ENCODE assay signal across 25 mouse cellular contexts in the genomic region with DNA sequence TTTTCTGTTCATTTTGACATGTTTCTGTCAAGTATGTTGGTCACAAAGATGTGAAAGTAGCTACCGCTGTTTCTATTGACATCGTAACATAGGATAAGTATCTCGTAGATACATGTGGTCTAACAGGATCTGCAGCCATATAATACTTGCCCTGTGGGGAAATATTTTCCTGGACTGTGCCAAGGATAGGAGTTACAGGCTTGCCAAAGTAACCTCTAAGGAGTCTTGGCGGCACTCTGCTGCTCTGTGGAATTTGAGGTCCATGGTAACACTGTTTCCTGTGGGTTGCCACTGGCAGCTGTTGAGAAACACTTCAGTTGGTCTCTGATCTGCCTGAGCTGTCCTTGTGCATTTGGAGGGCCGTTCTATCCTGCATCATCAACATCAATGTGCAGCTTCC.
"Had no signal": no experiment of that assay in that cellular context is flagged by ENCODE, and none has a peak within 500 bp of the region (broad histone marks: within the 10 kb centered on the region; RNA-seq: fewer than 3 reads in every experiment).

No protein-coding gene starts in this region.

- H3K27me3 ChIP-seq: heart, embryonic 13.5 days; heart, embryonic 15.5 days; hindbrain, embryonic 13.5 days; hindbrain, embryonic 15.5 days; kidney, embryonic 15.5 days; limb, embryonic 13.5 days; limb, embryonic 15.5 days had no signal

- ATAC-seq: forebrain, postnatal 0 days; hindbrain, postnatal 0 days; intestine, embryonic 16.5 days had no signal

- DNase-seq: forebrain, postnatal 0 days; gastrocnemius, postnatal 14 days; gastrocnemius, postnatal 36 days; heart, adult 18-20 months; heart, postnatal 14 days; heart, postnatal 36 days; kidney, adult 11 months; kidney, adult 2 months; kidney, adult 9 months; kidney, postnatal 14 days; kidney, postnatal 36 days; layer of hippocampus, adult 9-11 months; layer of hippocampus, postnatal 36 days; left cerebral cortex, postnatal 4 days had no signal

- H3K9ac ChIP-seq: forebrain, postnatal 0 days; heart, embryonic 13.5 days; heart, embryonic 15.5 days; hindbrain, embryonic 13.5 days; hindbrain, embryonic 15.5 days; kidney, embryonic 15.5 days; limb, embryonic 13.5 days; limb, embryonic 15.5 days had no signal

- H3K4me2 ChIP-seq: heart, embryonic 13.5 days; heart, embryonic 15.5 days; hindbrain, embryonic 13.5 days; hindbrain, embryonic 15.5 days; kidney, embryonic 15.5 days; limb, embryonic 13.5 days; limb, embryonic 15.5 days had no signal

- H3K36me3 ChIP-seq: heart, embryonic 10.5 days; heart, embryonic 13.5 days; heart, embryonic 15.5 days; hindbrain, embryonic 13.5 days; hindbrain, embryonic 15.5 days; kidney, embryonic 15.5 days; limb, embryonic 13.5 days; limb, embryonic 15.5 days had no signal

- H3K4me3 ChIP-seq: heart, embryonic 10.5 days; heart, embryonic 13.5 days; heart, embryonic 15.5 days; hindbrain, embryonic 13.5 days; hindbrain, embryonic 15.5 days; kidney, embryonic 15.5 days; limb, embryonic 13.5 days; limb, embryonic 15.5 days had no signal

- H3K4me1 ChIP-seq: heart, embryonic 13.5 days; heart, embryonic 15.5 days; kidney, embryonic 15.5 days; limb, embryonic 13.5 days; limb, embryonic 15.5 days had no signal

- H3K27ac ChIP-seq: heart, embryonic 10.5 days; heart, embryonic 13.5 days; heart, embryonic 15.5 days; hindbrain, embryonic 13.5 days; hindbrain, embryonic 15.5 days; hindbrain, postnatal 0 days; kidney, embryonic 15.5 days; kidney, postnatal 0 days; limb, embryonic 13.5 days; limb, embryonic 15.5 days had no signal

- H3K9me3 ChIP-seq: heart, embryonic 10.5 days; heart, embryonic 13.5 days; heart, embryonic 15.5 days; hindbrain, embryonic 13.5 days; hindbrain, embryonic 15.5 days; kidney, embryonic 15.5 days; limb, embryonic 13.5 days; limb, embryonic 15.5 days had no signal
